Mouse (Mus musculus) frontal cortex, postnatal 10 days (tissue): ENCODE results near the gene Igfals.

Experiments used
- DNase-seq, 2 experiments: peaks; one replicate each; pipeline ENCODE4 v3.0.0; 2022; ENCODE audit warnings: low spot score in 2 of 2, mixed read lengths in 1 of 2

The Igfals gene

DNA sequence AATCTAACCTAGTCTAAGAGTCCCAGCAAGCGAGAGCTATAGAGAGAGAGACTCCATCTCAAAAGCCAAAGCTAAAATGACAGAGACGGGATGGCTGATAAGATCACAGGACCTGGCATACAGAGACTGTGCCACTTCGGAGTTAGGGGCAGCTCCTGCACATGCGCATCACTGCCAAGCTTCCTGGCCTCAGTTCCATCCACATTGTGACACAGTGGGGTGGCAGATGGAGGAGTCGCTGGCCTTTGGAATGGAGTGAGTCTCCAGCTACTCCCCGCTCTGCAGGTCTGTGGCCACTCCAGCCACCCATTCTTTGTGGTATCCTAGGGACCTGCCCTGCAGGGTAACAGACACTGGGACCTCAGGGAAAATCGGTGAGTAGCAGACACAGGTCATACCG, at the start of gene Igfals:
Igfals (plus strand) TSS at position 222 of the 400 bp plus-strand sequence.
- no peak for DNase-seq

GRCm38 (mm10) chr17:24817503-24817902, 48.3 kb upstream of the Igfals start:
- no peak for DNase-seq

GRCm38 (mm10) chr17:24818172-24818571, 47.6 kb upstream of the Igfals start:
- no peak for DNase-seq

- no peak for DNase-seq
These were observed 46.3 kb upstream of the Igfals start for GRCm38 (mm10) chr17:24819469-24819868.

DNA sequence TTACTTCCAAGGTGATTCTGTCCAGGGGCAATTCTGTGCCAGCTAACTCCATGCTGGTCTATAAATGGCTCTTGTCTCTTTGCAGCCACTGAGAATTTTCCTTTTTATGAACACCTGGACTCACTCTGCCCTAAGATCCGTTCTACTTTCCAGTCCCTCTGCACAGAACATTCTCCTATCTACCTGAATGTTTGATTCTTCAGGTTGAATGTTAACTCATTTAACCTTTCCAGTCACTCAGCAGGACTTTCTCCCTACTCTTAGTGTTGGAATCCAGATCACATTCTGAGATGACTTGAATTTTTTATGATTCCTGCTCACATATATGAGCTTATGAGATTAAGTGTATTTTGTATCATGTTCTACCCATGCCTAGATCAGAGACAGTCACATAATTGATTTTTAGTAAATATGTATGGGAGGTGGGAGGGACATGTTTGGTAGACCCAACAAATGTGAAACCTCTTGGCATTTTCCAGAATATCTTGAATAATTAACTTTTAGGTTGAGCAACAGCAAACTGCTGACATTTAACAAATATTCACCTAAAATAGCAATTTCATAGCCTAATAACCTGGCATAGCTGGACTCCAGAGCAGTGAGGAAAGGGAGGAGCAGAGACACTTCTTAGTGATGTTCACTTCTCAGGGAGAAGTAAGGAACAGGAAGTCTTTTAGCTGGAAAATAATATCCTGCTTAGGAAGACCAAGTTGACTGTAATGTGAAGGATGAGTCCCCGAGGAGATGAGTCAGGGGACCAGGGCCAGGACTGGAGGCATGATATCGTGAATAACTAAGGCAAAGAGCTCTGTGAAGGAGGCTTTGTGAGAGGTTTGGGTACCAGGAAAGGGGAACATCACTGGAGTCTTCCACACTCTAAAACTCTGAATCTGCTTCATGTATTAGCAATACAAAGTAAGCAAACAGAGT, 44.2 kb upstream of the Igfals start:
- DNase-seq = no peak

- DNase-seq = no peak
These were observed 26.0 kb upstream of the Igfals start, which contains the start of gene Hagh for GRCm38 (mm10) chr17:24839842-24840241. Gene Hagh, plus strand, starts transcription at chr17:24840143.

DNA sequence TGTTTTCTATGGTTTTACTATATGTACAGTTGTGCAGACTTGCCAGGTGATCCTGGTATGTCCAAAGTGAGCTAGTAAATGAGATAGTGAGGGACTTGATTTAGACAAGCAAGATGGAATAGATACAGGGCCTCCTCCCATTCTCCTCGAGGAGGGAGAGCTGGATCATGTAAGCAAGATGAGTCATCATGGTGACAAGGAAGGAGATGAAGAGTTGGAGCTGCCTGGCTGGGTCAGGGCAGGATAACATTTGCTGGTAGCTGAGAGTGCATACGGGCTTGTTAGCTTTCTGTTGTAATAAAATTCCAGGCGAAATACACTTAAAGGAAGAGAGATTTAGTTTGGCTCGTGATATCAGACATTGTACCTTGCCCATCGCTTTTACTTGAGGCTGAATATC, 25.5 kb upstream of the Igfals start:
- DNase-seq = no peak

DNA sequence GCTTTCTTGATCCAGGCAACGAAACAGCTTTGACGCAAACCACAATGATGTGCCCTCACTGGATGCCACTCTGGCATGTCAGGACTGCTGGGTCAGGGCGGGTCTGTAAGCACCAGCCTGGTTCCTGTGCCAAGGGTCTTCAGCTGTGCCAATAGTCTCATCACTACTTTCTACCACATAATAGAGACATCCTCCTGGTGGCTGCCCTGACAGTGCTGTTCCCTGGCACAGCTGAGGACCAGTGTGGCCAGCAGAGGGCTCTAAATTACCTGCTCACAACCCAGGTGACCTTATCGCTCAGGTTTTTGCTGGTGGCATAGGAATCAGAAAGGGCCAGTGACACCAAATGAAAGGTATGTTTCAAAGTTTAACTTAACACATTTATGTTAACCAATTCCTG, 24.7 kb upstream of the Igfals start:
- DNase-seq = no peak

DNA sequence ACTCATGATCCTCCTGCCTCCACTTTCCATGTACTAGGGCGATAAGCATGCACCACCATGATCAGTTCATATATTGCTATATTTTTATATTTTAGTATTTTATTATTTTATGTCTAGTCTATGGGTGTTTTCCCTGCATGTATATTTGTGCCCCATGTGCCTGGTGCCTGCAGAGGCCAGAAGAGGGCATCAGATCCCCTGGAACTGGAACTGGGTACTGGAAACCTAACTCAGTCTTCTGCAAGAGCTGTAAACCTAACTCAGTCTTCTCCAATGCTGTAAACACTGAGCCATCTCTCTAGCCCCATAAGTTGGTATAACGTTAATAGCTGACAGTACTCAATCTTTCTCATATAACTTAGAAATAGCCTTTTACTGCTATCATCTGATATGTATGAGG, 23.2 kb upstream of the Igfals start:
- no peak for DNase-seq

GRCm38 (mm10) chr17:24844525-24844924, 21.3 kb upstream of the Igfals start:
- no peak for DNase-seq

DNA sequence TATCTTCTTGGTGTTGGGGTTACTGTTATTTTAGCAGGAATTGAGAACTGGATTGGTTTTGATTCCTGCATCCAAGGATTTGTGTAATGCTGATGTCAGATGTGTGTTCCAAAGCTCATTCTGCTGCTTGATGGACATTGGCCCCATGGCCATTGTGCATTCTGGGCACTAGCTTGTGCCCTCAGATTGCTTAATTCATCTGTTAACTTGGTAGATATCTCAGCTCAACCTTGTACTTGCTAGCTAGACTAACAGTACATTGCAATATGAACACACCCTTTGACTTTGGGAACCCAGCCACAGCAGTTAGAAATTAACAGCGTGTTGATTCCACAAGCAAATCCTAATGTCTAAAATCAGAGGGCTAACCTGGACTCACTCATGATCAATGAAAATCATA, 18.4 kb upstream of the Igfals start:
- no peak for DNase-seq

DNA sequence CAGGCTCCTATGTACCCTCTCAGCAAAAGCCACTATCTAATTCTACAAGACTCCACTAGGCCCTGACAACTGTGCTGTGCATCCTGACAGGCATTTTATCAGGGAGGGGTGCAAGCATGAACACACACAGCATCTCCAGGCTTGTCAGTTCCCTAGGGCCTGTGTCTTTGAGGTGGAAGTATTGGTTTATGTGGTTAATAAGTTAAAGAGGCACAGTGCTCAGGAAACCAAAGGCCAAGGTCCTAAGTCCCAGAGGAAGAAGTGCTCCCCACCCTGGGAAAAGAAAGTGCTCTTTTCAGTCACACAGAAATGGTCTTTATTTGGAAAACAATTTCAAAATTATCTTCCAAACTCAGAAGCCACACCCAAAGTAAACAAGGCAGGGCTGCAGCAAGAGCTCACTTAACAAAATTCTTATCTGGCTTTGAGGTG, 17.2 kb upstream of the Igfals start:
- no peak for DNase-seq

DNA sequence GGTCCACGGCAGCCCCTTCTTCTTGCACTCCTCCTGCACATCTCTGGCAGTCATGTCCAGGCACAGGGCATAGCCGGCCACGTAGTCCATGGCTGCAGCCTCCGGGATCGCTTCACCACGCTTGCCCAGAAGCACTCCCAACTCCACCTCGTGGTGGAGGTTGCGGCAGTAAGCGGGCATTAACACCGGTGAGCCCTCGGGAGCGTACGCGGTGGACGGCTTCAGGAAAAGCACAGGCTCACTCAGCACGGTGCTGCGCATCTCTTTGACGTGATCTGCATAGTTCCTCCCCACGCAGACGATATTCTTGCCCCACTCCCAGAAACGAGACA, 16.1 kb upstream of the Igfals start:
- peak in 1 of 2 experiments; percentile 32 for DNase-seq

GRCm38 (mm10) chr17:24850065-24850772, 15.6 kb upstream of the Igfals start, which contains the start of gene Fahd1:
Gene Fahd1, minus strand, starts transcription at chr17:24850364.
- DNase-seq = peak; percentile 95 to 96

GRCm38 (mm10) chr17:24850773-24851127, 15.0 kb upstream of the Igfals start:
- no peak for DNase-seq

GRCm38 (mm10) chr17:24851381-24852125, 14.2 kb upstream of the Igfals start:
- DNase-seq = no peak

GRCm38 (mm10) chr17:24855838-24856464, 9.8 kb upstream of the Igfals start:
- DNase-seq = no peak

- no peak for DNase-seq
These were observed 9.2 kb upstream of the Igfals start for GRCm38 (mm10) chr17:24856589-24856988.

GRCm38 (mm10) chr17:24857831-24858470, 7.8 kb upstream of the Igfals start:
- DNase-seq = no peak

DNA sequence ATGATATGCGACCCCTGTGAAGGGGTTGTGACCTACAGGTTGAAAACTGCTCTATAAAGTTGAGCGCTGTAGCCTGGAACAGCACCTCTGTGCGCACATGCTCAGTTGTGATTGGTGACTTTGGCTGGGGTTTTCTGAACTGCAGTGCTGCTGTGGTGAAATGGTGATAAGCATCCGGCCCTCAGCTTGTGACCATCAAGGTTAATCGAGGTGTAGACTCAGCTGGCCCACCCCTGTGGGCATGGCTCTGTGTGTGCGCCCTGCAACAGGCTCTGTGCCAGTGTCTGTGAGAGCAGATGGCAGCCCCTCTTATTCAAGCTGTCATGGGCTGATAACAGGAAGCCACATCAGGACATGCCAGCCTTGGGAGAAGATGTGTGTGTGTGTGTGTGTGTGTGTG, 6.8 kb upstream of the Igfals start:
- no peak for DNase-seq

DNA sequence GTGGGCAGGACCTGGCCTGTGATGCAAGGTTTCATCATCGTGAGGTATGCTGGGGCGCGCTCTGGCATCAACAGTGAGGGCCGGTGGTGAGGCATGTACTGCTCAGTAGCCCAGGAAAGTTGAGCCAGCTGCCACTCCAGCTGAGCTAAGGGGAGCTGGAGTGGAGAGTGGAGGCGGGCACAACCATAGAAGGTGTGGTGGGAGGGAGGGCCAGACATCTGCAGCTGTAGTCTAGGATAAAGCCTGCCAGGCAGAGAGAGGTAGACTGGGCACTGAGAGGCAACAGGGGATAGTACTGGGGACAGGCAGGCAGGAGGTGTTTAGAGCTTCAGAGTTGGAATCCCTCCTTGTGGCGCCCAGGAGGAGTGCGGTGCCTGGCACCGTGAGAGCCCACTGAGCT, 5.7 kb upstream of the Igfals start:
- DNase-seq = no peak
